Mouse (Mus musculus) ovary, postnatal 14 days (tissue): ENCODE results near the gene Cdc5l.

Source experiments
- DNase-seq: peaks from one replicate; pipeline ENCODE4 v3.0.0; 2022; ENCODE audit warnings: low spot score

Gene Cdc5l

GRCm38 (mm10) chr17:45364871-45365270 is 68.7 kb downstream of the Cdc5l start:
- DNase-seq, result no peak

GRCm38 (mm10) chr17:45360950-45361349 is 72.6 kb downstream of the Cdc5l start:
- DNase-seq, result no peak

- DNase-seq, result no peak
These were observed 74.1 kb downstream of the Cdc5l start for GRCm38 (mm10) chr17:45359443-45359842.

- DNase-seq, result no peak
These were observed 77.1 kb downstream of the Cdc5l start for GRCm38 (mm10) chr17:45356431-45356830.

GRCm38 (mm10) chr17:45347951-45348350 is 85.6 kb downstream of the Cdc5l start:
- no peak for DNase-seq
